Mouse (Mus musculus) neural tube, embryonic 14.5 days (tissue): ENCODE measurements at regions not wholly inside any gene's neighbourhood (a gene's known extent, or its start where the extent isn't known, plus 50 kb on each side); places are given as distances from the start of the nearest gene placed in this dataset.

Source experiments
- ATAC-seq: fragments of 200-750 bp; cut with Nextera tagmentation; 2 replicates; pipeline ENCODE4 v1.8.0; 2017; ENCODE audit warnings: low read depth, mild to moderate bottlenecking, moderate TSS enrichment, moderate library complexity
- H3K27ac ChIP-seq: fragments of 300-500 bp; sonication (generic); 2 replicates; pipeline ENCODE4 v1.5.1; 2014; ENCODE audit warnings: low read depth, mild to moderate bottlenecking, control low read depth, low read length, moderate library complexity, mixed read lengths
- H3K27me3 ChIP-seq: fragments of 300-500 bp; sonication (generic); 2 replicates; pipeline ENCODE4 v1.6.1; 2014; ENCODE audit warnings: low read length; ENCODE audit not compliant: control insufficient read depth, insufficient read depth
- H3K36me3 ChIP-seq: fragments of 300-500 bp; sonication (generic); 2 replicates; pipeline ENCODE4 v1.6.1; 2014; ENCODE audit warnings: low read length, mixed read lengths; ENCODE audit not compliant: control insufficient read depth, insufficient read depth
- H3K4me1 ChIP-seq: fragments of 300-500 bp; sonication (generic); 2 replicates; pipeline ENCODE4 v1.6.1; 2014; ENCODE audit warnings: low read length; ENCODE audit not compliant: control insufficient read depth, insufficient read depth
- H3K4me2 ChIP-seq: fragments of 300-500 bp; sonication (generic); 2 replicates; pipeline ENCODE4 v1.6.1; 2014; ENCODE audit warnings: mild to moderate bottlenecking, low read depth, low read length, control low read depth
- H3K4me3 ChIP-seq: fragments of 300-500 bp; sonication (generic); 2 replicates; pipeline ENCODE4 v1.5.1; 2014; ENCODE audit warnings: low read depth, low read length, control low read depth, mixed read lengths
- H3K9ac ChIP-seq: fragments of 300-500 bp; sonication (generic); replicated peaks from 2 replicates; pipeline ENCODE4 v1.6.1; 2014; ENCODE audit warnings: low read depth, mild to moderate bottlenecking, control low read depth, low read length, mixed read lengths
- H3K9me3 ChIP-seq: fragments of 300-500 bp; sonication (generic); 2 replicates; pipeline ENCODE4 v1.6.1; 2016; ENCODE audit warnings: low read length; ENCODE audit not compliant: control insufficient read depth
- WGBS: fragments of 180-500 bp; shearing (Covaris S2); extraction: QIAGEN DNeasy Blood & Tissue Kit; methylation state at CpG from one replicate; pipeline ENCODE4 v1.1.7; 2014; 5-methylcytosine and 5-hydroxymethylcytosine counted together

DNA sequence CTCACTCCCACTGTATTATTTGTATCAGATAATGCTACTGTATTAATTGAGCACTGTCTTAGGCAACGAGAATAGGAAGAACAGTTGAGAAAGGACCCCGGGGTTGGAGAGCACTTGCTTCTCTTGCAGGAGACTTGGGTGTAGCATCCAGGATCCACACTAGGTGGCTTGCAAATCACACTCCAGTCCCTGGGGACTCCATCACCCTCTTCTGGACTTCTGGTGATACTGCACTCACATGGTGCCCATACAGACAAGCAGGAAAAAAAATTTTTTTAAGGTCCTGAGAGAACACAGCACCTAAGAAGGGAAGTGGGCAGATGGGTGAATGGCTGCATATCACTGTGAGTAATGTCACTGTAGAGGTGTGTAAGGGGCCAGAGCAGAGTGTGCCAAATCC is 273.8 kb downstream of the 1500009L16Rik start:
- no peaks in the 10 kb centered on the region for H3K36me3 ChIP-seq
- WGBS = 94% methylated on average over 2 of the region's 2 CpGs
- H3K4me1 ChIP-seq = peaks cover 4% of the 10 kb centered on the region; the same call in 1 of the 2 replicates
- H3K27ac ChIP-seq = no peak overlapping the region
- no peak for ATAC-seq
- no peaks in the 10 kb centered on the region for H3K9me3 ChIP-seq
- no peak overlapping the region for H3K4me3 ChIP-seq
- no peak overlapping the region for H3K9ac ChIP-seq
- H3K4me2 ChIP-seq = no peak overlapping the region
- no peaks in the 10 kb centered on the region for H3K27me3 ChIP-seq

DNA sequence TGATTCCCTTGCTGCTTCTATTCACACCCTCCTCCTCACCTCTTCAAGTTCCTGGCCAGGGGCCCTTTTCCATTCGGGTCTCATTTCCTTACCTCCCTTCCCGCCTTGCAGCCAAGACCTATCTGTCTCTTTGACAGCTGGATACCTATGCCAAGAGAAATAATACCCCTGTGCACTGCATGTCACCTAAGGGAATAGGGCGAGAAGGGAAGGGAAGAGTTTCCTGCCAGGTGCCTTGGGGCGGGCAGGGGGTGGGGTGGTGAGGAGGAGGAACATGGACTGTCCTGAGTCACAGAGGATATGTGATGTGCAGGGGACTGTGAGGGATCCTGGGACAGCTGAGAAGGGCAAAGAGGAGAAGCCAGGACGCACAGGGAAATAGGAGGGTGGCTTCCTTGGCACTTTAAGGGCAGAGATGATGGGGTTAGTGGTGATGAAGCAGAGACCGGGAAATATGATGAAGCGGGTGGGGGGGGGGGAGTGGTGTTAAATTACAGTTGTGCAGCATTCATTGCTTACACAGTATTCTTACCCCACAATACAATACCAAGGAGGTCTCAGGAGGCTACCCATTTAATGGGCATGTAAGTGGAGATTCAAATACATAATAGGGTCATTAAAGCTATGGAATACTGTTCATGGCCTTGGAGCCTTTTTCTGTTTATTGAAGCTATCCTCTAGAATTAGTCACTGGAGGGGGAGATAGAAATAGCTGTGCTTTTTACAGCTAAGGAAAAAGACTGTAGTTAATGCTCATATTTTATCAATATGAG is 278.0 kb downstream of the 1500009L16Rik start:
- H3K4me2 ChIP-seq = no peak overlapping the region
- no peaks in the 10 kb centered on the region for H3K36me3 ChIP-seq
- WGBS = 72% methylated on average over 7 of the region's 7 CpGs
- no peak overlapping the region for H3K27ac ChIP-seq
- peak; percentile 46; the same call in 1 of the 2 replicates for ATAC-seq
- H3K4me3 ChIP-seq = no peak overlapping the region
- no peaks in the 10 kb centered on the region for H3K4me1 ChIP-seq
- no peak overlapping the region for H3K9ac ChIP-seq
- H3K27me3 ChIP-seq = no peaks in the 10 kb centered on the region
- no peaks in the 10 kb centered on the region for H3K9me3 ChIP-seq

DNA sequence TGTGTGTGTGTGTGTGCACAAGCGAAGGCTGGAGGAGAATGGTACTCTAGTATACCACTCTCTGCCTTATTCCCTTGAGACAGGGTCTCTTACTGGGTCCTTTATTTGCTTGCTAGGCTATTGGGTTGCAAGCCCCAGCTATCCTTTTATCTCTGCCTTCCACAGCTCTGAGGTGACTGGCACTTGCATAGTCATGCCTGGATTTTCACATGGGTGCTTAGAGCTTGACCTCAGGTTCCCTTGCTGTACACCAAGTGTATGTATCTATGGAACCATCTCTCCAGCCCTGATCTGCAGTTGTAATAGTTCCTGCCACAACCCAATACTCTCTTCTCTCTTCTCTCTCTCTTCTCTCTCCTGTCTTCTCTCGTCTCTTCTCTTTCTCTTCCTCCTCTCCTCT is 280.1 kb downstream of the 1500009L16Rik start:
- ATAC-seq = no peak
- Histone ChIP-seq H3K9ac (no peak overlapping the region), H3K27me3 (no peaks in the 10 kb centered on the region), H3K36me3 (no peaks in the 10 kb centered on the region), H3K27ac (no peak overlapping the region), H3K4me1 (no peaks in the 10 kb centered on the region), H3K4me2 (no peak overlapping the region), H3K4me3 (no peak overlapping the region), H3K9me3 (no peaks in the 10 kb centered on the region)
- 82% methylated on average over 2 of the region's 2 CpGs for WGBS

DNA sequence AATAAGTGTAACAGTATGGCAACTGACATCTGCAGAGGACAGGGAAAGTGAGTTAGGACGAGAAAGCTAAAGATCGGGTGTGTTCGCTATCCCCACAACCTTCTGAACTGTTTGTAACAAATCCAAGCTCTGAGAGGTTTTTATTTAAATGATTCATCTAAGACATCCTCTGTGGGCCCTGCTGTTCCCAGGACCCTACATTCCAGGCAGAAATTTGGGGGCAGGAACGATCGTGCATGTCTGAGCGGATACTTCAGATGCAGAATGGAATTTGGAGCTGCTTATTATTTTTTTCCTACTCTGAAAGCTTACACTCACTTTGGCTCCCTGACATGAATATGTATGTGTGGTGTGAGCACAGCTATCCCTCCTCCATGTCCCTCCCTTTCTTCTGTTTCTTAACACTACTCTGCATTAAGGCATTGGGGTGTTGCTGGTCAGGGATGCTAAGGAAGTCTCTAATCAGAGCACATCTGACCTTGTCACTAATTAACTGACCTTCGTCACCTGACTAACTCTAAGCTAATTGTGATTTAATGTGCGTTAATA is 281.0 kb downstream of the 1500009L16Rik start:
- no peak overlapping the region for H3K4me3 ChIP-seq
- ATAC-seq = no peak

DNA sequence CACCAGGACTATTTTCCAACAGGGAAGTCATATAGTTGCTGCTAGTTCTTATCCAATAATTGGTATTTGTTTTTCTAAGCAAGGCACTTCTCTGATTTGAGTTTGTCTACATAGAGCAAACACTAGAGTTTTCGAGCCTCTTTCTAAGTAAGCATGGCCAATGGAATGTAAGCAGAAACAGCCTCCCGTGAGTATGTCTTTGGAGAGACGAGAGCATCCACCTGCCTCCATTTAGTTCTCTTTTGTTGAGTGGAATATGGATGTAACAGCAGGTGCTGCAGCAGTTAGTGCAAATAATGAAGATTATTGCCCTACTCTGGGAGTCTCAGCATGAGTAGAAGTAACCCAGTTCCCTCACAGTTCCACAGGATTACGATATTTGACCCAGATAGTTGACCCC is 286.3 kb downstream of the 1500009L16Rik start:
- ATAC-seq = no peak
- Histone ChIP-seq H3K36me3 (no peaks in the 10 kb centered on the region), H3K27me3 (no peaks in the 10 kb centered on the region), H3K27ac (no peak overlapping the region), H3K4me2 (no peak overlapping the region), H3K9ac (no peak overlapping the region), H3K4me1 (no peaks in the 10 kb centered on the region), H3K4me3 (no peak overlapping the region), H3K9me3 (no peaks in the 10 kb centered on the region)
- WGBS = 78% methylated on average over 4 of the region's 4 CpGs

More for the DNA sequence above, 281.0 kb downstream of the 1500009L16Rik start:
- Histone ChIP-seq H3K4me2 (no peak overlapping the region), H3K27me3 (no peaks in the 10 kb centered on the region), H3K9me3 (no peaks in the 10 kb centered on the region), H3K36me3 (no peaks in the 10 kb centered on the region), H3K4me1 (no peaks in the 10 kb centered on the region), H3K27ac (no peak overlapping the region), H3K9ac (no peak overlapping the region)
- 85% methylated on average over 8 of the region's 8 CpGs for WGBS

DNA sequence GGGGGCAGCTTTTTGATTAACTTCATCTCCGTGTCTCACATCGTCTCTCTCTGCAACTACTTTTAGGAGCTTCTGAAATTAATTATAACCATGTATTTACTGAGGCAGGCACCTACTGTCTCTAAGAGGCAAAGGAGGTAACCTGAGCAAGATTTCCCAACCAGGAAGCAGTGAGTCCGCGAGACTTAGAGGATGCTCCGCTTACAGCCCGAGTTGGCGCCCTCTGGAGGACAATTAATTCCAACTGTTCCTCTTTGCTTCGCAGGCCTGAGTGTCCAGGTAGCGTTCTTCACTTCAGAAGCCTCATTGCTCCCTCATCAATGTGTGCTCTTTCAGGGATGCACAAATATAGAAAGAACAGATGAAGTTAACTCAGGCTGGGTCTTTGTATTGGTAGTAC is 296.7 kb downstream of the 1500009L16Rik start:
- 16% methylated on average over 9 of the region's 9 CpGs for WGBS
- no peak overlapping the region for H3K4me2 ChIP-seq

DNA sequence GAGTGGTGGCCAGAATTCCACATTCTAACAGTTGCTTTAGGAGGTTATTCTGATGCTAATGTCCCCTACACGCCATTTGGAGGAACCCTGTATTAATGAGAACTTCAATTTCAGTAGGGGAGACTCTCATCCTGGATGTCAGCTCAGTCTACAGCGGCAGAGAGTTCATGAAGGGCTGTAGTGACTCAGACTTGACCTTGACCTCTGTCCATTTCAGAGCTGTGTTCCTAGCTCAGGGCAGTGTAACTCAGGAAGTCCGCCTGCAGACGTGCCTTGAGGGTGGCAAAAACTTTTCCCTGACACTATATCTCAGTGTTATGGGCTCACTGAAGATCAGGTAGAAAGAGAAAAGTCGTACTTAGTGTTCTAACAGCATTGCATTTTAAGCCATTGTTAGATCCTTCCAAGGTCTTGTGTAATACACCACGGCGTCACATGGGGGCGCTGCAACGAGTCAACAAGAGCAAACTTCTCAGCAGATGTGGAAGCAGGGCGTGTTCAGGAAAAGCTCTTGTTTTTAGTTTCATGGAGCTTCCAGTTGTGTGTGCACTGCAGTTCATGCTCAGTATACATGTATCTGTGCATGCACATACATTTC is 297.5 kb downstream of the 1500009L16Rik start:
- H3K27me3 ChIP-seq = no peaks in the 10 kb centered on the region
- ATAC-seq = no peak
- no peak overlapping the region for H3K27ac ChIP-seq
- no peak overlapping the region for H3K9ac ChIP-seq
- H3K9me3 ChIP-seq = no peaks in the 10 kb centered on the region
- H3K36me3 ChIP-seq = no peaks in the 10 kb centered on the region
- no peak overlapping the region for H3K4me2 ChIP-seq
- no peaks in the 10 kb centered on the region for H3K4me1 ChIP-seq
- 51% methylated on average over 10 of the region's 10 CpGs for WGBS
- no peak overlapping the region for H3K4me3 ChIP-seq

More for the DNA sequence above, 296.7 kb downstream of the 1500009L16Rik start:
- Histone ChIP-seq H3K36me3 (no peaks in the 10 kb centered on the region), H3K27me3 (no peaks in the 10 kb centered on the region), H3K27ac (no peak overlapping the region), H3K9me3 (no peaks in the 10 kb centered on the region), H3K4me1 (no peaks in the 10 kb centered on the region), H3K9ac (no peak overlapping the region), H3K4me3 (no peak overlapping the region)
- ATAC-seq = no peak

DNA sequence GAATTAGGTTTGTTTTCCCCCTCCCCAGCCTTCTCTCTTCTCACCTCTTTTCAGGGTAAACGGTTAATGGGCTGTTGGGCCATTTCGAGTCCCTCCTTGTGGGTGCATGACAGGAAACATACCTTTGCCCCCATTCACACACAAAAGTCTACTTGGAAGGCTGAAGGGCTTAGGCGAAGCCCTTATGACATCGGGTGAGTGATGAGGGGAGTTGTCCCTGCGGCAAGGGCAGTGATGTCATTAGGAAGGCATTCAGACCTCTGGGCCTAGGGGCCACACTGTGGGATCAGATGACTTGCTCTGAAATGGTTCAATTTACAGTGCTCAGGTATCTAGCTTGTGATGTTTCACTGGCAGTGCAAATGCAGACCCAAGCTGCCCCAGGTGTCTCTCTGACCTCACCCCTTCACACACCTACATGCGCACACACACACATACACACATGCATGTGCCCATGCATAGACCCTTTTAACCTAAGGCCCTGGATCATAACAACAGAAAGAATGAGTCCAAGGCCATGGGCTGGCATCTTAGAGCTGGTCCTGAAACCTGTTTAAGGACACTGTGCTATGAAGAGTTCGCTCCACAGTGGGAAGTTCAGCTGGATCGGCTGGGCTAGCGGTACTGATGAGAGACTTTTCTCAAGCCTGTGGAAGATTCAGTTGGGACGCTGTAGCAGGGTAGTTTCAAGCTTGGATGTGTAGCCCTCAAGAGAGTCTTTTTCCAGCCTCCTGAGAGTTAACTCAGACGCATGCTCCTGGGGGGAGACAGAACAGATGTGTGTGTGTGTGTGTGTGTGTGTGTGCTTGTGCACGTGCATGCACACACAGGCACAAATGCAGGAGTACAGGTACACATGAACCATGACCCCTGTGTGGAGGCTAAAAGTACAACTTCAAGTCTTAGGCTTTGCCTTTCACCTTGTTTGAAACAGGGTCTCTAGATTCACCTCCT is 298.8 kb downstream of the 1500009L16Rik start:
- Histone ChIP-seq H3K27ac (no peak overlapping the region), H3K9me3 (no peaks in the 10 kb centered on the region), H3K4me3 (no peak overlapping the region), H3K4me1 (no peaks in the 10 kb centered on the region), H3K27me3 (no peaks in the 10 kb centered on the region), H3K36me3 (no peaks in the 10 kb centered on the region), H3K9ac (no peak overlapping the region), H3K4me2 (no peak overlapping the region)
- no peak for ATAC-seq
- WGBS = 84% methylated on average over 12 of the region's 12 CpGs
